Mouse (Mus musculus): ENCODE data around the gene Ccdc47.

Ccdc47 gene

DNA sequence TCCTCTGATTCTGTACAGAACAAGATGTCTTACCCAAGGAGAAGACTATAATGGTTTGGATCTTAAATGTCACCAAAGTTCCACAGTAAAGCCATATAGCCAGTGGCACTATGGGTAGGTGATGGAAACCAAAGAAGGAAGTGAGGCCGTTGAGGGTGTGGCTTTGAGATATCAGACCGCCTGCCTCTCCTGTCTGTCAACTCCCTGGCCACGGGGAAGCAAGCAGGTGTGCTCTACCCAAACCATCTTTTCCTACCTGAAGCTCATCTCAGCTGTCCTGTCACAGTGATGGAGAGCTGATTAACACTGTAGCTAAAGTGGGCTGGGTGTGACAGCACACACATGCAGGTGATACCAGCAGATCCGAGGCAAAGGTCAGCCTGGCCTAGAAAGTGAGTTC lies 17.9 kb downstream of the Ccdc47 start:
- no peak for DNase-seq (ENCODE audit: low spot score)

DNA sequence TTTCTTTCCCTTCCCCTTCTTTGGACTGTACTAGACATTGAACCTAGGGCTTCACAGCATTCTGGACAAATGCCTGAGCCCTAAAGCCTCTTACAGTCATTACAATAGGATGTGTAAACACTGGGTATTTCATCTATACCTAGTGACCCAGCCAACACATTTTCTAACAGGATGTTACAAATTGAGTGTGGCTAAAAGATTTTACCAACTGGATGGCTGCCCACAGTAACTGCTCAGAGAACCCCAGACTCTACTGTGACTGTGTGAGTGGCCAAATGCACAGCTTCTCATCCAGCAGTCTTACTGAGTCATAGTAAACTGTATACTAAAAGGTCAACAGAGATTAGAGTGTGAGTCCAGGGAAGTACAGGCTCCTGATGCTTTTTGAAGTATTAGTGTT lies 20.8 kb downstream of the Ccdc47 start:
- no peak for DNase-seq (ENCODE audit: low spot score)

DNA sequence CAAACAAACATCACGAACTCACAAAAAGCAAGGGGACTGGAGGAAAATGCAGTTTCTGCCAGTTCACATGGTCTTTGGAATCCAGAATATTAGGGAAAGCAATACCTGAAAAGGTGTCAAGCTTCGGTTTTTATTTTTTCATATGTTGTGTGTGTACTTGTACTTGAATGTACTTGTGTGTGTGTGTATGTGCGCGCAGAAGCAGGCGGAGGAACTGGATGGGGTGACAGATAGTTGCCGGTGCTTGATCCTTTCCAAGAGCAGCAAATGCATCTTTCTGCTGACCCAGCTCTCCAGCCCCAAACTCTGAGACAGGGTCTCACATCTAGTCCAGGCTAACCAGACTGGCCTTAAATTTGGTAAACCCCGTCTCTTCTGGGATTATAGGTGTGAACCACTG lies 21.3 kb downstream of the Ccdc47 start:
- no peak for DNase-seq (ENCODE audit: low spot score)

DNA sequence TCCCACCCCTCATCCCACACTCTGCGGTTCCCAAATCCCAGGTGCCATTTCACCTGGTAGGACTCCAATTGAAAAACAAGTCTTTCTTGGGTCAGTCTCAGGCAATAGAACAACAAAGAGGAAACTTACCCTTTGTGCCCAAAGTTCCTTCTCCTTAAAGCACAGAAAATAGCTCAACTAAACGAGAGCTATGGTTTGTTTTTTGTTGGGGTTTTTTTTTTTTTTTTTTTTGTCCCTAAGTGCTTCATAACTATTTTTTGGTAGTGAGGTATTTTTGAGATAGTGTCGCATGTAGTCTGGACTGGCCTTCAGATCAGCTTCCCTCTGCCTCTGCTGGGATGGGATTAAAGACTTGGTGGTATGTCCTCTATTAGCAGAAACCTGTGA lies 22.0 kb downstream of the Ccdc47 start:
- DNase-seq (ENCODE audit: low spot score) = no peak

DNA sequence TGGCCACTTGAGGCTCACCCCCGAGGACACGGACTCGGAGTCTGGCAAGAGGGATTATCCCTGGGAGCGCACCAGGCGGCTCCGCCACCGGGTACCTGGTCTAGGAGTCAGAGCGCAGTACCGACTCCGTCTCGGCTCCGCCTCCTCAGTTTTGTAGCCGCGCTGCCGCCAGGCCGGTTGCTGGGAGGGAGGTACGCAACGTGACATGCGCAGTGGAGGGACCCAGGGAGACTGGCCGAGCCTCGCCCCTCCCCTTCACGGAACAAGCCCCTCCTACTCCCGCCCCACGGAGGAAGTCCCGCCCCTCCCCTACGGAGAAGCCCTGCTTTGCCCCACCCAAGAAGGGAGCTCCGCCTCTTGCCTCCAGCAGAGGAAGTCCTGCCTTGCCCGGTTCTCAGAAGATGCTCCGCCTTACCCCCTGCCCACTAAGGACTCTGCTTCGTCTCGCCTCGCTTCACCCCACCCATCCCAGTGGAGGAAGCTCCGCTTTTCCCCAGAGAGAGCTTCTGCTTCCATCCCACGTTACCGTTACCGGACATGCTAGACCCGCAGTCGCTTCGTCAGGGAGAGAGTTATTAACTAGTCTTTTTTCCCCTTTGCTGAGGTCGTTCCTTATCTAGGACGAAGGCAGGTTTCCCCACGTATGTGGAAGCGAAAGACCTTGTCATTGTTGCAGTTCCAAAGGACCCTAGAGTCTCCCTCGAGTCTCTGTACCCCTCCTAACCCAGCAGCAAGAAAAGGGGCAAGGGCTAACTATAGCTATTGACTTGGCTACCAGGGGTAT lies 22.6 kb downstream of the Ccdc47 start:
- DNase-seq (ENCODE audit: low spot score) = peak; percentile 92

DNA sequence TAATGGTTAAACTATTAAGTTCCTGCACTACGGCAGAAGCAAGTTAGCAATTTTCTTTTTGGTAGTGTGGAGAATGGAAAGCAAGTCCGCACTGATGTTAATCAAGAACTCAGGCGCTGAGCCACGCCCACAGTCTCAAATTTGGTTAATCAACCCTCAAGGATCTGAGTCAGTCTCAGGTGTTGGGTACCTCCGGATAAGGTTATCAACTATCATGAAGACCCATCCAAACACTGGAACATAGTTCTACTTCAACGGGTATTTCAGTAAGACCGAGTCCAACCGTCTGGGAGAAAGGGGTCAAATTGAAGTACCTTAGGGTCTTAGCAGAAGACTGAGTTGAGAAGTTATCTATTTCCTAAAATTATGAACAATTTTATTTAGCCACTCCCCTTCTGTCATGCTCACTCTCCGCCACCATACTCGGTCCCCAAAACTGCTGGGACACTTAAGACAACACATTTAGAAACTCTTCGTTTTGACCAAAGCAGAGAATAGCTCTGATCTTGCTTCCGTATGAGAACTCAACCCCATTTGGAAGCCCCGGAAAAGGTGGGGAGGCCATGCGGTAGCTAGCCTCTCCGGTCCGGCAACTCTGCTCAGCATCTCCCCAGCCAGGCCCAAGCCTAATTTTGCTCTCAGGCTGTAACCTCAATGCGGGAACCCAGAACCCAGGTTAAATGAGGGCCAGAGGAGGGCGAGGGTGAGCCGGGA lies 23.3 kb downstream of the Ccdc47 start:
- no peak for DNase-seq (ENCODE audit: low spot score)

DNA sequence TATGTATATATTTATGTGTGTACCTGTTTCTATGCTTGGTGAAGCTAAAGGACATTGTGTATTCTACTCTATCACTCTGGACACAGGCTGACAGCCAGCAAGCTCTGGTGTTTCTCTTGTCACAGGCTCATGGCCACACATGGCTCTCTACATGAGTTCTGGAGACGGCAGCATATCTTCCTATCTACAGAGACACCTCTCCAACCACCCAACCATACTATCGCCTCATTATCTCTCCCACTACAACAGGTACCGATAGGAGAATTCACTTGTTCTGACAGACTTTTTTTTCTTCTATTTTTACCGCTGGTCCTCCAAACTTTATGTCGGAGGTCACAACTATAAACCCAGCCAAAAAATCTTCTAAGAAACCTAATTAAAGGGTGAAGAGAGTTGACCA lies 23.9 kb downstream of the Ccdc47 start:
- DNase-seq (ENCODE audit: low spot score) = no peak

DNA sequence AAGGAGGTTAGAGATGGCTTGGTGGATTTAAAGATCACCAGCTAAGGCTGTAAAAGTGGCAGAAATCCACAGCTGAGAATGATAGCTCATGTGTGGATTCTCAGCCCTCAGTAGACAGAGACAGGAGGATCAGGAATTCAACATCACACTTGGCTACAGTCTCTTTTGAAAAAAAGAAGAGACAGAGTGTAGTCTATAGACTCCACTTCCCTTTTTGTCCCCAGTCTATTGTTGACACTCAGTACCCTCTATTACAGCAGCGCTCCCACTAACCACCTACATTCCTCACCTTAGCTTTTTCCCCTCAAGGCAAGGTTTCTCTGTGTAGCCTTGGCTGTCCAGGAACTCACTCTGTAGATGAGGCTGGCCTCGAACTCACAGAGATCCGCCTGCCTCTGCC lies 24.4 kb downstream of the Ccdc47 start:
- no peak for DNase-seq (ENCODE audit: low spot score)

DNA sequence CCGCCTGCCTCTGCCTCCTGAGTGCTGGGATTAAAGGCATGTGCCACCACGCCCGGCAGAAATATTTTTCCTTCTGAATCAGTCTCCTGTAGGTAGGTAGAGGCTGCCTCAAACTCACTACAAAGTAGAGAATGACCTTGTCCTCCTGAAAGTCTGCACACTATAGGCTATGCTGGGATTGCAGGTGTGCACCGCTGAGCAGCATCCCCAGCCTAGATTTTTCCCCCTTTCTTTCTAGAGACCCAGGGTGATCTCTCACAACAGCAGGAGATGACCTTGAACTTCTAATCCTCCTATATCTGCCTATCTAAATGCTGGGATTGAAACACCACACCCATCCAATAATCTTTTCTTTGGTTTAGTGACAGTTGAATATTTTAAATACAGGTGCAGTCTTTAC lies 28.8 kb downstream of the Ccdc47 start:
- no peak for DNase-seq (ENCODE audit: low spot score)

DNA sequence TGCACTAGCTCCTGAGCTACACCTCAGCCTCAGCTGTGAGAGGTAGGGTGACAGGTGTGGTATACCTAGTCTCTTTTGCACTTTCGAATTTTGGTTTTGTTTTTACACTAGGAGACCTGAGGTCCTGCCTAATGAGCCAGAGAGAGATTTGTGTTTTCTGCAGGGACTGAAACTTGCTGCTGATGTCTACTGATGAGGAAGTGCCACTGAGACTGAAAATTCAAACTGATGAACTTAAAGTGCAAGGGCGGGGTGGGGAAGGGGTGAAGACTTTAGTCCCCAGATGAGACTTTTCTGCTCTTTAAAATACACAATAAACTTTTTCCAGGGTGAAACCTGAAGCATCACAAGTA lies 35.7 kb downstream of the Ccdc47 start:
- no peak for DNase-seq (ENCODE audit: low spot score)

DNA sequence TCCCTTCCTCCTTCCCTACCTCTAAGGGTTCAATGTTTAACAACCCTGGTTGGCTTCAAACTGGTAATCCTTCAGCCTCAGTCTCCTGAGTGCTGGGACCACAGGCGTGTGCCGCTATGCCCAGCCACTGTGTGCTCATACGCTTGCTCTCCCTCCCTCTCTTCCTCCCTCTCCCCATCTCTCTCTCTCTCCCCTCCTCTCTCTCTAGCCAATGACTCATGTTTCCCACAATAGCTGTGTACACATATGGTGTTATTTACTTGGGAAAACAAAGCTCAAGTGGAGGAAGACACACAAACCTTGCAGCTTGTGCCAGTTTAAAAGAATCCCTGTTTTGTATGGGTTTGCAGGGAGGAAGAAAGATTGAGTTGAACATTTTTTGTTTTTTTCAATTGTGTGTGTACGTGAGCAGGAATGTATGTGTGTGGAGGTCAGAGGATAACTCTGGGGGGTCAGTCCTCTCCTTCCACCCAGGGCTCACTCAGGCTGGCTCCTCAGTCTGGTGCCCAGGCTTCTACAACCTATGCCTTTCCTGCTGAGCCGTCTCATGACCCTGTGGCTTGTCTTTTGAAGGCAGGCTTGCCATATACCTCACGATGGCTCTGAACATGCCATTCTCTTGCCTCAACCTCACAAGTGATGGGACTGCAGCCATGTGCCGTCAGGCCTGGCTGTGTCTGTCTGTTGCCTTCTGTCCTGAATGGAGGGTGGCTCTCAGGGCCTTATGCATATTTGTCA lies 36.3 kb downstream of the Ccdc47 start:
- DNase-seq (ENCODE audit: low spot score) = no peak

DNA sequence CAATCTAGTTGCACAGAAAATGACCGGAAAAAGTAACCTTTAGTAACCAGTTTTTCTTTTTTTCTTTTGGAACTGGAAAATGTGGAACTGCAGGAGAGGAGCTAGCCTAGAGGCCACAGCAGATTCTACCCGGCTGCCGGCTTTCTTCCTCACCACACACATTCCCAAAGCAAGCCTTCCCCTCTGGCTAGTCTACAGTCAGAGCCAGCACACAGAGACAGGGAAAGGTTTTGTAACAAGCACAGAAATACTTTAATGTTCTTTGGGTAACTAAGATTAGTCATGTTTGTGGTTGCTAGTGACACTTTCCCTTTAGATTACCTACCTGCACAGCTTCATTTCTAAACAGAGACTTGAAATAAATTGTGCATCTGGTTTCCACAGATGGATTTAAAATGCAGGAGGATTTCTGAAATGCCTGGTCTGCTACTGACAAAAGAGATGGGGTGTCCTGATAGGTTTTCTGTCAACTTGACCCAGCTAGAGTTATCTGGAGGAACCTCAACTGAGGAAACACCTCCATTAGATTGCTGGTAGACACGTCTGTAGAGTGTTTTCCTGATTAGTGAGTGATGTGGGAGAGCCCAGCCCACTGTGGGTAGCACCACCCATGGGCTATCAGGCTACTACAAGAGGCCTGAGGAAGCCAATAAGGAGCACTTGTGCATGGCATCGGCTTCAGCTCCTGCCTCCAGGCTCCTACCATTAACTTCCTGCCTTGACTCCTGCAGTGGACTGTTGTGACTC lies 37.9 kb downstream of the Ccdc47 start:
- DNase-seq (ENCODE audit: low spot score) = no peak

DNA sequence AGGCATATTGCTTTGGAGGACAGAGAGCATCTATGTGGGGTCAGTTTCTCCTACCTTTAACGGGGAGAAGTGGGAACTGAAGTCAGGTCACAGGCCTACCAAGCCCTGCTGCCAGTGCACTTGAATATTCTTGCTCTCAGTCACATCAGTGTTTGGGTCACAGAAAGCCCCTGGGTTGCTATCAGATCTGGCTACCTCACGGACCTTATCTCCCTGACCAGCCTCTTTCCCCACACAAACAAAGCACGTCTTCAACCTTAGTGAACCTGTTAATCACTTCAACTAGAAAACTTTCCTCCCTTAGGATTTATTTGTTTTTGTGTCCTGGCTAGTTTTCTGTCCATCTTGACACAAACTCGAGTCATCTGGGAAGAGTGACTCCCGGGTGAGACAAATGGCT lies 39.8 kb downstream of the Ccdc47 start:
- DNase-seq (ENCODE audit: low spot score) = no peak

DNA sequence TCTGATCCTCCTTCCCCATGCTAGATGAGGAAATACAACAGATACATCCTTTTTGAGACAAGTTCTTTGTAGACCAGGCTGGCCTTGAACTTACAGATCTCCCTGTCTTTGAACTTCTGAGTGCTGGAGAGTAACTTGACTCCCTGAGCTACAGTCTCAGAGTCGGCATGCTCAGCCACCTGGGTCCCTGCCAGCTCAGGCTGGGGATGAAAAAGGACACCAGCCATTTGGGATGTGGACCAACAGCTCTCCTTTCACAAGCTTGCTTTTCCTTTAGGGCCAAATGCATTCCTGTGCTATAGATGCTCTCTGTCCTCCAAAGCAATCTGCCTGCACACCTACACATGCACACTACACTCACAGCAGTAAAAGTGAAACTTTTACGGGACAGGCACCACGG lies 41.1 kb downstream of the Ccdc47 start:
- no peak for DNase-seq (ENCODE audit: low spot score)

DNA sequence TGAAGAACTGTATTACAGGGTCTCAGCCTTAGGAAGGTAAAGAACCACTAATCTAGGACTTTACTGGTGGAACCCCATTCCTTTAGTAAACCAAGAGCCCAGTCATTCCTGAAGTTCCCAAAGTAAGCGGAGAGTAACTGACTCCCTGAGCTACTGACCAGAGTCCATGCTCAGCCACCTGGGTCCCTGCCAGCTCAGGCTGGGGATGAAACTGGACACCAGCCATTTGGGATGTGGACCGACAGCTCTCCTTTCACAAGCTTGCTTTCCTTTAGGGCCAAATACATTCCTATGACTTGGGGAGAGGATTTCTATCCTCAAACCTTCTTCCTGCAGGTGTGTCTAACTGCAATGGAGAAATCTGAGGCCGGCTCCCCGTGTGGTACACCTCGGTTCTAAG lies 41.8 kb downstream of the Ccdc47 start:
- DNase-seq (ENCODE audit: low spot score) = no peak

DNA sequence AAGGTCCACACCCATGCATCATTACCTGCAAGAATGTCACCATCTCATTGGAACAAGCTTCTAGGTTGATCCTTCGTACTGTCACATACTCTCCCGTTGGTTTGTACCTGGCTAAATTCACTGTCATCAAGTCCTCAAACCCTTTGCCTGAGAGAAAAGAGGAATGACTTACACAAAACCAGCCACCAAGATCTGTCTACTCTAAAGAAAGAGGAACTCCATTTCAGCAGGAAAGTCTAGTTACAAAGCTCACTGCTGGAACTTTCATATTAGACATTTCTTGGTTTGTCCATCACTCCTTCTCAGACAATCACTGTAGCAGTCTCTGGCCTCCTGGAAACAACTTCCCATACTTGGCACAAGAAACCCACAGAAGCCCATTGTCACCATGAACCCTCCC lies 42.9 kb downstream of the Ccdc47 start:
- no peak for DNase-seq (ENCODE audit: low spot score)

DNA sequence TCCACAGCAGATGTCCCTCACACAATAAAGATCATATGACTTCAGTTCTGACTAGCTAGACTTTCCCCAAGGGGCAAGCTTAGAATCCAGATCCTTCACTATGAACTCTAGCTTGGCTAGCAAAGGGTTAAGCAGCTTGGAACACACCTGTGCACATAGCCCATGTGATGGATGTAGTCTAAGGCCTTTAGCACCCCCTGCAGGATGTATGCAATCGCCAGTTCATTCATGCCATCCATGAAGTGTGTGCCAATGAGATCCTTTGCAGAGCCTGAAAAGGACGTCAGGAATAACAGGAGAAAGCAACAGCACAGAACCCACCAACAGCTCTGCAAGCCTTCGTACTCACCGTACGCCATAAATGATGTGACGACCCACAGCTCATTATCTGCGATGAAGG lies 45.3 kb downstream of the Ccdc47 start:
- DNase-seq (ENCODE audit: low spot score) = no peak

DNA sequence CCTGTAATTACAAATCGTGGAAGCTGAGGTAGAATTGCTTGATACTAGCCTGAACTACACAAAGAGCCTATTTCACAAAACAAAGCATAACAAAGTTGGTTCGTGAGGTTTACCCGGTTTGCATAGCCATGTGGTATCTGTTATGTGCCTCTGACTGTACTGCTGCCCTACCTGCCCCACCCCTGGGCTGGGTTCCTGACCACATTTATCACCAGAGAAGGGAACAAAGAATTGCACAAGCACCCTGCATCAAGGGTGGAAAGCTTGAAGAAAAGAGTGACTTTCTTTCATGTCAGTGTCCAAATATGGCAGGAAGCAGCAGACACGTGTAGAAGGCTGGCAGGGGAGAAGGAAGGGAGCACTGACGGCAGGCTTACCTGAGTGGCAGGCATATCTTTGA lies 48.7 kb downstream of the Ccdc47 start:
- DNase-seq (ENCODE audit: low spot score) = no peak

DNA sequence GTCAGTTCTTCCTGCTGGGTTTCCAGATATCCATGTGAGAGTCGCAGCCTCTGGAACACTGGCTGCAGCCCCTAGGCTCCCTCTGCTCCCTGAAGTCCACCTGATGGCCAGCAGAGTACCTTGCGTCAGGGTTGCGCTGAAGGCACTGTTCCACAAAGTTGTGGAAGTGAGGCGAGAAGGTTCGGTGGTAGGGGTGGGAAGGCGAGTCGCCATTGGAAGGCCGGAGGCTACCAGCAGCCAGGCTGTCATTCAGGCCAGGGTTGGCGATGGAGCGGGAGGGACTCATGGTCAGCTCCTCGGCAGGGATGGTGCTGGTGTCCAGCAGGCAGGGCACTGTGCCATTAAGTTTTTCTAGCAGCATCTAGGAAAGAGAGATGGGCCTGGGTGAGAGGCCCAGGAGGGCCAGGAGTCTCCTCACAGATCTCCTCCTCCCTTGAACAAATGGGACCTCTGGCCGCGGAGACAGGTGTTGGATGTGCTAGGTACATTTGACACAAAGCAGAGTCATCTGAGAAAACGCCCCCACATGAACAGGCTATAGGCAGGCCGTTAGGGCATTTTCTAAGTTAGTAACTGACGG lies 51.5 kb downstream of the Ccdc47 start:
- no peak for DNase-seq (ENCODE audit: low spot score)

DNA sequence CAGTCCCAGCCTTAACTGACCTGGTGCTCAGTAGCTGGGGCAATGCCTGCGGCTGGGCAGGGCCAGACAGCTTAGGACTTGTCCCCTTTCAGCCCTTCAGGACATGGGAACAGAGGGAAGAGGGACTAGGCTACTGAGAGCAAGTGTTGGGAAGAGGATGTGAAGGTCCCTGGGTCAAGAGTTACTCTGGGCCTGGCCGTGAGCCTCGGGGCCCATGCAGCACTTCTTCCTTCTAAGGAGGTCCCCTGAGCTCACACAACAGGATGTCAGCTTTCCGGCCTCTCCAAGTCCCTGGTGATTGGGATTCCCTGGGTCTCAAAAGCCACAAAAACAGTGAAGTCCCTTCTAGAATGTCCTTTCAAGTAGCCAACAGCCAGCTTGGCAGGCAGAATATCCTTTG lies 52.6 kb downstream of the Ccdc47 start:
- DNase-seq (ENCODE audit: low spot score) = no peak

DNA sequence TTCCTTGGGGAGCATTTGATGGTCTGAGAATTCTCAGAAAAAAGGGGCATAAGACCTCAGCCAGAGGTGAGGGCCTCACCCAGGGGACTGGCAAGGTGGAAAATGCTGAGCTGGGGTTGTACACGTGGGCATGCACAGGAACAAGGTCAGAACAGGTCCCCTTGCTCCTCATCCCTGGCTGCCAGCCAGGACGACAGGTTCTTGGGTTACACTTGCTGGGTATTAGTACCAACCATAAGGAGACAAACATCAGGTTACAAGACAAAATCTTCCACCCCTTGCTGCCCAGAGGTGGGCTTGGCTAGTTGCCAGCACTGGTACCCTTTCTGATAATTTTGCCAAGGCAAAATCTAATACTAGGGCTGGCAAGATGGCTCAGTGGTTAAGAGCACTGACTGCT lies 53.9 kb downstream of the Ccdc47 start:
- DNase-seq (ENCODE audit: low spot score) = no peak
